Mouse (Mus musculus) forebrain, embryonic 11.5 days (tissue): ENCODE data around the gene Agr2. TPM values are rescaled to one million over a fixed set of nuclear protein-coding genes. Genes with fewer than 3 reads are reported as not detected.
A peak's percentile ranks its signal among the peaks of the same experiment; 100 is the strongest.

Source experiments
- ATAC-seq: fragments of 200-750 bp; cut with Nextera tagmentation; replicated peaks from 2 replicates; pipeline ENCODE4 v1.8.0; 2017; ENCODE audit warnings: moderate TSS enrichment; ENCODE audit not compliant: low FRiP score
- DNase-seq: peaks from one replicate; pipeline ENCODE4 v3.0.0-alpha.2; 2017; ENCODE audit warnings: low spot score
- H3K27ac ChIP-seq: fragments of 300-500 bp; sonication (generic); 2 replicates; pipeline ENCODE4 v1.5.1; 2014; ENCODE audit warnings: low read depth, low read length
- H3K27me3 ChIP-seq: fragments of 300-500 bp; sonication (generic); 2 replicates; pipeline ENCODE4 v1.6.1; 2014; ENCODE audit warnings: mild to moderate bottlenecking, low read length, mixed read lengths; ENCODE audit not compliant: control insufficient read depth, insufficient read depth
- H3K36me3 ChIP-seq: fragments of 300-500 bp; sonication (generic); 2 replicates; pipeline ENCODE4 v1.6.1; 2014; ENCODE audit warnings: mild to moderate bottlenecking, low read length, moderate library complexity, mixed read lengths; ENCODE audit not compliant: control insufficient read depth, insufficient read depth
- H3K4me1 ChIP-seq: fragments of 300-500 bp; sonication (generic); replicated peaks from 2 replicates; pipeline ENCODE4 v1.6.1; 2014; ENCODE audit warnings: low read length, mixed read lengths; ENCODE audit not compliant: control insufficient read depth, insufficient read depth
- H3K4me2 ChIP-seq: fragments of 300-500 bp; sonication (generic); 2 replicates; pipeline ENCODE4 v1.6.1; 2014; ENCODE audit warnings: low read depth, mild to moderate bottlenecking, low read length, moderate library complexity, mixed read lengths; ENCODE audit not compliant: severe bottlenecking
- H3K4me3 ChIP-seq: fragments of 300-500 bp; sonication (generic); 2 replicates; pipeline ENCODE4 v1.5.1; 2014; ENCODE audit warnings: low read depth, low read length
- H3K9ac ChIP-seq: fragments of 300-500 bp; sonication (generic); 2 replicates; pipeline ENCODE4 v1.6.1; 2014; ENCODE audit warnings: low read length
- H3K9me3 ChIP-seq: fragments of 300-500 bp; sonication (generic); 2 replicates; pipeline ENCODE4 v1.6.1; 2016; ENCODE audit warnings: low read length, mixed read lengths; ENCODE audit not compliant: control insufficient read depth
- WGBS: fragments of 180-500 bp; shearing (Covaris S2); extraction: QIAGEN DNeasy Blood & Tissue Kit; methylation state at CpG from one replicate; pipeline ENCODE4 v1.1.7; 2014; 5-methylcytosine and 5-hydroxymethylcytosine counted together
- polyA plus RNA-seq: library from polyadenylated mRNA; unstranded; fragments of >200 nt; fragmentation: Nextera tagmentation; extraction: Ambion mirVana; gene quantifications from 2 replicates; pipeline ENCODE4 v1.2.1, GENCODE M21; 2014

The Agr2 gene
- polyA plus RNA-seq, 1 experiment from 2014 or later: not detected

DNA sequence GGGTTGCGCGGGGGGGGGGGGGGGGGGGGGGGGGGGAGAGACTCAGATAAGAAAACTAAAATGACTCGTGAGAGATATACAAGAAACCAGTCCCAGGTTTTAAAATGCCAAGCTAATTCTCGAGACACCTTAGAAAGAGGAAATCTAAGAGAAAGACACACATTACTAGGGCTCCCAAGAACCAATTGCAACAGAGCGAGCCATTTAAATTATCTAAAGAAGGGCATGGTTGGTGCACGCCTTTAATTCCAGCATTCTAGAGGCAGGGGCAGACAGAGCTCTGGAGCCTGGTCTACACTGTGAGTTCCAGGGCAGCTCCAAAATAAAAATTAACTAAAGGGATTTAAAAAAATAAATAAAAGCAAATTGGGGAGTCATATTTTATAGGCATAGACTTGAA is 37.0 kb downstream of the Agr2 start:
- H3K4me1 ChIP-seq: no peaks in the 10 kb centered on the region
- WGBS: 83% methylated on average over 4 of the region's 6 CpGs
- H3K27ac ChIP-seq: no peak overlapping the region
- H3K9me3 ChIP-seq: no peaks in the 10 kb centered on the region; the same call in 1 of the 2 replicates
- H3K36me3 ChIP-seq: no peaks in the 10 kb centered on the region; the same call in 1 of the 2 replicates
- DNase-seq (no peak), ATAC-seq (no peak)
- no peaks in the 10 kb centered on the region for H3K27me3 ChIP-seq
- no peak overlapping the region for H3K4me2 ChIP-seq
- H3K4me3 ChIP-seq: no peak overlapping the region
- no peak overlapping the region for H3K9ac ChIP-seq

DNA sequence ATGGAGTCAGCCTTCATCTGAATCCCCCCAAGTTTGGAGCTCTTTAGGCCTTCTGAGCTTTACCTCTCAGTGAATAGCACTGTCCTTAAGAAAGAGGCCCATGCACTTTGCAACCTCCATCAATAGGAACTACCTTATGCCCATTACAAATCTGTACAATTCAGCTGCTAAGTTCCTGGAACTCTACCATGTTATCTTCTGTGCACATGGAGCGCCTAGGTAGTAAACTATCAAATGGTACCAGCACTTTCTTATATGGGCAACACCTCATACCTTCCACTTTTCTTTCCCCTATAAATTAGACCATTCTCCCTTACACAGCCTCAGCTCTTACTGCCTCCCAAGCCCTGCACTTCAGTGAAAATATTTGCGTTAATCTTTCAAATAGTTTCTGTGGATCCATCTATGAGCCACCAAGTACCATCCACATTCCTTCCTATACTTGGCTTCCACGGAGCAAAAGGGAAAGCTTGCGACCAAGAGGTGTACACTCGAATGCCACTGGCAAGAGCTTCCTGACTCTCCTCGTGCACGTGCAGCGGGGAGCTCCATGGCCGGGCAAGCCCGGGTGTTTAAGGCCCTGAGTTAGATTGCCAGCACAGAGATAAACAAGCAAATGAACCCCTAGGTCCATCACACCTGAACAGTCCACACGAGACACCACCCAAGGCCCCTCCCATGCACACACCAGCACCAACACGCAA is 38.1 kb downstream of the Agr2 start:
- H3K27ac ChIP-seq: no peak overlapping the region
- ATAC-seq: no peak
- WGBS: 93% methylated on average over 12 of the region's 12 CpGs
- no peaks in the 10 kb centered on the region; the same call in 1 of the 2 replicates for H3K9me3 ChIP-seq
- no peak overlapping the region for H3K4me2 ChIP-seq
- H3K4me1 ChIP-seq: no peaks in the 10 kb centered on the region
- H3K27me3 ChIP-seq: no peaks in the 10 kb centered on the region
- H3K4me3 ChIP-seq: no peak overlapping the region
- H3K36me3 ChIP-seq: no peaks in the 10 kb centered on the region; the same call in 1 of the 2 replicates
- no peak overlapping the region for H3K9ac ChIP-seq
- no peak for DNase-seq

DNA sequence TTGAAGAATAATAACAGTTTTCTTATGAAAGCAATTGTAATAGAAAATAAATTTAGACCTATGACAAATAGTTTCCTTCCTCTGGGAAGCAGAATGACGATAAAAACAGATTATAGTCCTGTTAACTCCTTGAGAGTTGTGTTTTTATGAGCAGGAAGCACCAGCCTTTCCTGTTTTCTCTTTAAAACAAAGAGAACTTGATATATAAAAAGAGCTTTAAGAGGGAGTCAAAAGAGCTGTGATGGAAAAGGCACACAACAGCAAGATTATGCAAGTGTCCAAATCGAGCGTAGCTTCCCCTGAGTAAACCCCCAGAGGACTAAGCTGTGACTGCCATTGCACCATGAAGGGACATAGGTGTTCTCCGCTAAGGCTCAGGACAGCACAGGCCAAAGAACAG is 39.7 kb downstream of the Agr2 start:
- ATAC-seq (no peak), DNase-seq (no peak)
- Histone ChIP-seq H3K27me3 (no peaks in the 10 kb centered on the region), H3K4me2 (no peak overlapping the region), H3K27ac (no peak overlapping the region), H3K9ac (no peak overlapping the region), H3K9me3 (no peaks in the 10 kb centered on the region; the same call in 1 of the 2 replicates), H3K36me3 (no peaks in the 10 kb centered on the region; the same call in 1 of the 2 replicates), H3K4me1 (no peaks in the 10 kb centered on the region), H3K4me3 (no peak overlapping the region)
- 81% methylated on average over 4 of the region's 4 CpGs for WGBS

- no peak for ATAC-seq
- no peak overlapping the region for H3K4me3 ChIP-seq
- H3K27ac ChIP-seq: no peak overlapping the region
- H3K27me3 ChIP-seq: no peaks in the 10 kb centered on the region
- H3K4me2 ChIP-seq: no peak overlapping the region
- DNase-seq: no peak
- H3K9me3 ChIP-seq: no peaks in the 10 kb centered on the region; the same call in 1 of the 2 replicates
- 95% methylated on average over 6 of the region's 6 CpGs for WGBS
- H3K4me1 ChIP-seq: no peaks in the 10 kb centered on the region
- H3K36me3 ChIP-seq: no peaks in the 10 kb centered on the region; the same call in 1 of the 2 replicates
- no peak overlapping the region for H3K9ac ChIP-seq
These were observed 42.8 kb downstream of the Agr2 start for GRCm38 (mm10) chr12:36035501-36035900.

GRCm38 (mm10) chr12:36036121-36036520 is 43.4 kb downstream of the Agr2 start:
- Histone ChIP-seq H3K4me1 (no peaks in the 10 kb centered on the region; the same call in 1 of the 2 replicates), H3K27me3 (no peaks in the 10 kb centered on the region), H3K9me3 (no peaks in the 10 kb centered on the region; the same call in 1 of the 2 replicates), H3K36me3 (no peaks in the 10 kb centered on the region; the same call in 1 of the 2 replicates), H3K4me2 (no peak overlapping the region), H3K4me3 (no peak overlapping the region), H3K9ac (no peak overlapping the region), H3K27ac (no peak overlapping the region)
- DNase-seq (no peak), ATAC-seq (no peak)
- 96% methylated on average over 7 of the region's 7 CpGs for WGBS

DNA sequence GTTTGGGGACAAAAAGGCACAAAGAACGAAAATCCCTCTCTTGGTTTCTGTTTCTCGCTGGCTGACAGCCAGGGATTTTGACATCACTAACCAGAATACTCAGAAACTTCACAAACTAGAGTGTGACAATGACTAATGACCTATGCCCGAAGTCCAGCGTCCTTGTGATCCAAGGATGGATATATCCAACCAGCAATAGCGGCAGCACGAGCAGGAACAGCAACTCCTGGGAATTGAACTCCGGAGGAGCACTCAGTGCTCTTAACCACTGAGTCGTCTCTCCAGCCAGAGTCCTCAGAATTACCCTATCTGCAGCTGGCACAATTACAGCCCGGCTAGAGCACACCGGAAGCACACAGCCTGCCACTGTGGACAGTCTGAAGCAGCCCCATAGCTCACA is 44.1 kb downstream of the Agr2 start:
- Histone ChIP-seq H3K4me2 (no peak overlapping the region), H3K9me3 (no peaks in the 10 kb centered on the region; the same call in 1 of the 2 replicates), H3K4me1 (no peaks in the 10 kb centered on the region; the same call in 1 of the 2 replicates), H3K27me3 (no peaks in the 10 kb centered on the region), H3K9ac (no peak overlapping the region), H3K36me3 (no peaks in the 10 kb centered on the region; the same call in 1 of the 2 replicates), H3K27ac (no peak overlapping the region), H3K4me3 (no peak overlapping the region)
- WGBS: 95% methylated on average over 10 of the region's 10 CpGs
- DNase-seq (no peak), ATAC-seq (no peak)

- Histone ChIP-seq H3K9me3 (no peaks in the 10 kb centered on the region; the same call in 1 of the 2 replicates), H3K27me3 (no peaks in the 10 kb centered on the region), H3K9ac (no peak overlapping the region), H3K4me1 (no peaks in the 10 kb centered on the region; the same call in 1 of the 2 replicates), H3K27ac (no peak overlapping the region), H3K36me3 (no peaks in the 10 kb centered on the region; the same call in 1 of the 2 replicates), H3K4me3 (no peak overlapping the region), H3K4me2 (0 out of 2 replicates have a peak overlapping the region, but pooled peaks have one; percentile 8)
- ATAC-seq (no peak), DNase-seq (no peak)
- 85% methylated on average over 9 of the region's 9 CpGs for WGBS
These were observed 46.9 kb downstream of the Agr2 start for GRCm38 (mm10) chr12:36039541-36040084.

GRCm38 (mm10) chr12:36040571-36041280 is 48.0 kb downstream of the Agr2 start:
- H3K9me3 ChIP-seq: no peaks in the 10 kb centered on the region; the same call in 1 of the 2 replicates
- ATAC-seq (no peak), DNase-seq (no peak)
- WGBS: 65% methylated on average over 10 of the region's 10 CpGs
- H3K4me2 ChIP-seq: peak overlapping the region; percentile 59
- no peak overlapping the region for H3K27ac ChIP-seq
- H3K27me3 ChIP-seq: no peaks in the 10 kb centered on the region
- no peaks in the 10 kb centered on the region; the same call in 1 of the 2 replicates for H3K36me3 ChIP-seq
- peak overlapping the region; percentile 28; the same call in 1 of the 2 replicates for H3K9ac ChIP-seq
- H3K4me1 ChIP-seq: no peaks in the 10 kb centered on the region; the same call in 1 of the 2 replicates
- peak overlapping the region; percentile 93 for H3K4me3 ChIP-seq
